In the genomic region with DNA sequence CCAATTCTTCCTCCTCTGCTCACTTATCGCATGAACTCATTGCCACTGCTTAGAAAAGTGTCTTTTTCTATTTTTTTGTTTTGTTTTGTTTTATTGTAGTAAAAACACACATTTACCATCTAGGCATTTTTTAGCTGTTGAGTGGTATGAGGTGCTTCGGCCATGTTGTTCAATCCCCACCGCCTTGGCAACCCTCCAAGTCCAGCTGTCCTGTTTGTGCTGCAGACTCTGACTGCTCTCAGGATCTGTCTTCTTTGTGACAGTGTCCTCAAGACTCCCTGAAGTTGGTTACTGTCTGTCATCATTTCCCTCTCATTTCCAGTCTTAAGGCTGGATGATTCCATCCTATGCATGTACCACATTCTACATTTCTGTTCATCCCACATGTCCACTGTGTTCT, we compare ENCODE assay signal across 25 mouse cellular contexts.
DNase-seq lines count a peak whose midpoint lies in the region; ATAC-seq and TF ChIP-seq lines count a peak whose summit lies in the region.
"Had no signal": no experiment of that assay in that cellular context is flagged by ENCODE, and none has a peak within 500 bp of the region (broad histone marks: within the 10 kb centered on the region; RNA-seq: fewer than 3 reads in every experiment).

No protein-coding gene starts in this region.

- no peaks in the 10 kb centered on the region for H3K79me2 ChIP-seq in heart, adult 2 months (replicated peaks; ENCODE audit: control insufficient read depth, insufficient read depth, low read length)

- no peaks in the 10 kb centered on the region for H3K27me3 ChIP-seq in heart, embryonic 10.5 days (ENCODE audit: insufficient read depth, poor library complexity, severe bottlenecking)
- H3K27me3 ChIP-seq in heart, adult 2 months (ENCODE audit: control insufficient read depth, insufficient read depth, low read length), result no peaks in the 10 kb centered on the region
- H3K27me3 ChIP-seq in lung, embryonic 14.5 days (ENCODE audit: insufficient read depth, low read length), result no peaks in the 10 kb centered on the region
- H3K27me3 ChIP-seq: CH12.LX; embryonic facial prominence, embryonic 12.5 days; forebrain, embryonic 13.5 days; forebrain, embryonic 15.5 days; Patski had no signal

- TF ChIP-seq CTCF in heart, adult 2 months (IDR thresholded peaks at IDR 0.05), result no peak
- TF ChIP-seq CTCF in lung, embryonic 14.5 days (IDR thresholded peaks at IDR 0.05; ENCODE audit: low read depth), result no peak

- H3K9ac ChIP-seq in heart, adult 2 months (ENCODE audit: low read depth, low read length), result no peak overlapping the region
- no peak overlapping the region for H3K9ac ChIP-seq in lung, embryonic 14.5 days
- H3K9ac ChIP-seq: embryonic facial prominence, embryonic 12.5 days; forebrain, embryonic 13.5 days; forebrain, embryonic 15.5 days had no signal

- H3K9me3 ChIP-seq in heart, embryonic 10.5 days, result no peaks in the 10 kb centered on the region
- H3K9me3 ChIP-seq in lung, embryonic 14.5 days (ENCODE audit: low read depth, low read length), result no peaks in the 10 kb centered on the region
- H3K9me3 ChIP-seq: embryonic facial prominence, embryonic 10.5 days; embryonic facial prominence, embryonic 12.5 days; forebrain, embryonic 13.5 days; forebrain, embryonic 15.5 days; G1E had no signal

- intact Hi-C loops in heart, adult 2 months (cut with DNase I), result no loop called here
- intact Hi-C loops in left cerebral cortex, postnatal 4 days (cut with DNase I), result no loop called here

- H3K27ac ChIP-seq in heart, embryonic 10.5 days, result no peak overlapping the region
- H3K27ac ChIP-seq in heart, adult 2 months, result no peak overlapping the region
- H3K27ac ChIP-seq in lung, embryonic 14.5 days (ENCODE audit: low read depth), result no peak overlapping the region
- H3K27ac ChIP-seq: embryonic facial prominence, embryonic 10.5 days; embryonic facial prominence, embryonic 12.5 days; forebrain, embryonic 13.5 days; forebrain, embryonic 15.5 days had no signal

- no peaks in the 10 kb centered on the region for H3K36me3 ChIP-seq in heart, embryonic 10.5 days
- H3K36me3 ChIP-seq in heart, adult 2 months (ENCODE audit: control insufficient read depth, insufficient read depth, low read length), result no peaks in the 10 kb centered on the region
- no peaks in the 10 kb centered on the region for H3K36me3 ChIP-seq in lung, embryonic 14.5 days (ENCODE audit: insufficient read depth)
- H3K36me3 ChIP-seq: embryonic facial prominence, embryonic 10.5 days; embryonic facial prominence, embryonic 12.5 days; forebrain, embryonic 15.5 days had no signal

- no peak for ATAC-seq in cerebellum, adult (ENCODE audit: insufficient number of reproducible peaks, low FRiP score, low TSS enrichment)
- no peak for ATAC-seq in lung, embryonic 14.5 days (ENCODE audit: insufficient read depth)
- ATAC-seq: activated CD4-positive, CD25-positive, alpha-beta regulatory T cell, adult 4 months; CD4-positive, CD25-positive, alpha-beta regulatory T cell, adult 4 months; forebrain, embryonic 13.5 days; forebrain, embryonic 15.5 days; Patski had no signal

- no peak for TF ChIP-seq POLR2A in heart, adult 2 months (IDR thresholded peaks at IDR 0.05; ENCODE audit: insufficient read depth, low read depth, low read length)

- no peak overlapping the region for H3K4me2 ChIP-seq in lung, embryonic 14.5 days
- H3K4me2 ChIP-seq: embryonic facial prominence, embryonic 12.5 days; forebrain, embryonic 13.5 days; forebrain, embryonic 15.5 days had no signal

- DNase-seq in cerebellum, postnatal 10 days, result peak; percentile 50 to 59
- DNase-seq in heart, embryonic 10.5 days (ENCODE audit: low spot score), result peak; percentile 42
- DNase-seq in heart, adult 2 months, result no peak
- DNase-seq in left cerebral cortex, postnatal 4 days, result peak; percentile 41
- DNase-seq in left cerebral cortex, adult 8-10 months (ENCODE audit: low spot score in 2 of 2), result no peak
- peak; percentile 34 for DNase-seq in lung, embryonic 14.5 days
- DNase-seq in lung, postnatal 14 days, result no peak
- DNase-seq: adrenal gland, adult 8-10 months; adrenal gland, postnatal 14 days; adrenal gland, postnatal 36 days; B cell, adult 2 months; cerebellum, adult 11 months; cerebellum, adult 18-20 months; cerebellum, adult 8-10 months; cerebellum, adult 9-11 months had no signal

- no peak overlapping the region for H3K4me3 ChIP-seq in heart, embryonic 10.5 days
- no peak overlapping the region for H3K4me3 ChIP-seq in heart, adult 2 months
- H3K4me3 ChIP-seq in lung, embryonic 14.5 days (ENCODE audit: low read depth, low read length), result no peak overlapping the region
- H3K4me3 ChIP-seq: embryonic facial prominence, embryonic 10.5 days; embryonic facial prominence, embryonic 12.5 days; forebrain, embryonic 13.5 days; forebrain, embryonic 15.5 days had no signal

- no peak for TF ChIP-seq EP300 in heart, adult 2 months (IDR thresholded peaks at IDR 0.05; ENCODE audit: insufficient read depth, low read depth, low read length)

- 91% methylated on average over 3 of the region's 3 CpGs for WGBS in heart, embryonic 10.5 days
- 88% methylated on average over 3 of the region's 3 CpGs for WGBS in heart, adult 2 months
- 52% methylated on average over 3 of the region's 3 CpGs for WGBS in lung, embryonic 14.5 days

- H3K4me1 ChIP-seq in heart, embryonic 10.5 days, result peaks cover 17% of the 10 kb centered on the region
- H3K4me1 ChIP-seq in heart, adult 2 months (ENCODE audit: control insufficient read depth, insufficient read depth, low read length), result peaks cover 10% of the 10 kb centered on the region
- peaks cover 8% of the 10 kb centered on the region; the same call in 1 of the 2 replicates for H3K4me1 ChIP-seq in lung, embryonic 14.5 days (ENCODE audit: insufficient read depth)
- H3K4me1 ChIP-seq: forebrain, embryonic 13.5 days had no signal

Comparison
In these comparisons a context has a peak if more than half of its experiments do, and no peak if none do; other contexts are left out.
1. DNase-seq: peak in cerebellum, postnatal 10 days (2 of 2), heart, embryonic 10.5 days (single experiment), left cerebral cortex, postnatal 4 days (single experiment) and lung, embryonic 14.5 days (single experiment); none in heart, adult 2 months (0 of 2), left cerebral cortex, adult 8-10 months (0 of 2) and lung, postnatal 14 days (single experiment).